Mouse (Mus musculus): ENCODE measurements at regions not wholly inside any gene's neighbourhood (a gene's known extent, or its start where the extent isn't known, plus 50 kb on each side); places are given as distances from the start of the nearest gene placed in this dataset.

DNA sequence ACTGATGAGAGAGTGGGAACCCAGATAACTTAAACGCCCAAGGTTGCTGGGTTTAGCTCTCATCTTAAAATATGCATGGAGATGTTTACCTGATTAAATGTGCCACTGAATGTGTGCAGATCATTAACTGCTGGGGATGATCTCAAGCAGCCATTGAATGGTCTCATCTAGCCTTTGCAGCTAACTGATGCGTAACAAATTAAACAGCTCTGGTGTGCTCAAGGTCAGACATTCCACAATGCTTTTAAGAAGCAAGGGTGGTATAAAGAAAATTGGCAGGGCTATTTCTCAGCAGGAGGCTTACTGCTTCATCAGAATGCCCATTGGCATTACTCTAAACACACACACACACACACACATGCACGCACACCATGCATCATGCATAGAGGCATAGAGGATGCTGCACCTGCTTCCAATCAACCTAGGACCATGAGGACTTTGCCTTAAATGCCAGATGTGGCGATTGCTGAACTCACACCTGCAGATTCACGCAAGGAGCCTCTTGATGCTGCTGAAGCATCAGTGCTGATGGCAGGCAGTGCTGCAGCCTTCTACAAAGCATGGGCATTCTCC is 333.4 kb downstream of the Ice1 start:
- no peak overlapping the region for H3K9ac ChIP-seq (ENCODE audit: low read depth, low read length)
- H3K4me3 ChIP-seq (ENCODE audit: insufficient read depth, low read depth, low read length), result no peak overlapping the region
- H3K27me3 ChIP-seq (ENCODE audit: control insufficient read depth, insufficient read depth, low read length), result no peaks in the 10 kb centered on the region; the same call in 1 of the 2 replicates
- TF ChIP-seq POLR2A (IDR thresholded peaks at IDR 0.05; ENCODE audit: extremely low read depth, insufficient read depth, low read length) (no peak), CTCF (IDR thresholded peaks at IDR 0.05; ENCODE audit: low read depth, low read length) (no peak)
- H3K27ac ChIP-seq (replicated peaks; ENCODE audit: insufficient read depth, low read depth, low read length), result no peak overlapping the region
- no peaks in the 10 kb centered on the region for H3K4me1 ChIP-seq (ENCODE audit: control insufficient read depth, insufficient read depth, low read length)
- DNase-seq (ENCODE audit: extremely low read depth, low read depth, low spot score), result no peak
- WGBS, result 76% methylated on average over 5 of the region's 5 CpGs
- H3K79me2 ChIP-seq (ENCODE audit: control insufficient read depth, insufficient read depth, low read length), result no peaks in the 10 kb centered on the region
- no peaks in the 10 kb centered on the region for H3K36me3 ChIP-seq (ENCODE audit: control insufficient read depth, insufficient read depth, low read length)

DNA sequence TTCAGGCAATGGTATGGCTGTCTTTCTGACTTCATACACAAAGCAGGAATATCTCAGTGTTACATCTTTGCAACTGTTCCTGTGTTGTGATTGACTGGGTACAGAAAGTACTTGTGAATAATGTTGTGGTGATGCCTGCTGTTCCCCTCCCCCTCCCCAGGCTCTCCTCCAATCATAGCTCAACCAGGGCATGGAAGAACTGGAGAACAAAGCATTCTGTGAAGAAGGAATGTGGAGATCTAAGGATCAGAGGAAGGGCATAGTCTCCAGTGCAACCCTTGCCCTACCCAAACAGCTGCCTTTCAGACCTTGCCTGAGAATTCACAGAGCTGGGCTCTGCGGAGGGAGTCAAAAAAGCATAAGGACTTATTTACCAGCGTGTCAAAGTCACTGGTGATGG is 326.9 kb downstream of the Ice1 start:
- Histone ChIP-seq H3K79me2 (ENCODE audit: control insufficient read depth, insufficient read depth, low read length) (no peaks in the 10 kb centered on the region), H3K27ac (replicated peaks; ENCODE audit: insufficient read depth, low read depth, low read length) (no peak overlapping the region), H3K36me3 (ENCODE audit: control insufficient read depth, insufficient read depth, low read length) (no peaks in the 10 kb centered on the region), H3K4me1 (ENCODE audit: control insufficient read depth, insufficient read depth, low read length) (no peaks in the 10 kb centered on the region), H3K9ac (ENCODE audit: low read depth, low read length) (no peak overlapping the region), H3K27me3 (ENCODE audit: control insufficient read depth, insufficient read depth, low read length) (no peaks in the 10 kb centered on the region), H3K4me3 (ENCODE audit: insufficient read depth, low read depth, low read length) (no peak overlapping the region)
- TF ChIP-seq POLR2A (IDR thresholded peaks at IDR 0.05; ENCODE audit: extremely low read depth, insufficient read depth, low read length) (no peak), CTCF (IDR thresholded peaks at IDR 0.05; ENCODE audit: low read depth, low read length) (no peak)
- DNase-seq (ENCODE audit: extremely low read depth, low read depth, low spot score), result no peak
- WGBS, result 49% methylated on average over 2 of the region's 2 CpGs

DNA sequence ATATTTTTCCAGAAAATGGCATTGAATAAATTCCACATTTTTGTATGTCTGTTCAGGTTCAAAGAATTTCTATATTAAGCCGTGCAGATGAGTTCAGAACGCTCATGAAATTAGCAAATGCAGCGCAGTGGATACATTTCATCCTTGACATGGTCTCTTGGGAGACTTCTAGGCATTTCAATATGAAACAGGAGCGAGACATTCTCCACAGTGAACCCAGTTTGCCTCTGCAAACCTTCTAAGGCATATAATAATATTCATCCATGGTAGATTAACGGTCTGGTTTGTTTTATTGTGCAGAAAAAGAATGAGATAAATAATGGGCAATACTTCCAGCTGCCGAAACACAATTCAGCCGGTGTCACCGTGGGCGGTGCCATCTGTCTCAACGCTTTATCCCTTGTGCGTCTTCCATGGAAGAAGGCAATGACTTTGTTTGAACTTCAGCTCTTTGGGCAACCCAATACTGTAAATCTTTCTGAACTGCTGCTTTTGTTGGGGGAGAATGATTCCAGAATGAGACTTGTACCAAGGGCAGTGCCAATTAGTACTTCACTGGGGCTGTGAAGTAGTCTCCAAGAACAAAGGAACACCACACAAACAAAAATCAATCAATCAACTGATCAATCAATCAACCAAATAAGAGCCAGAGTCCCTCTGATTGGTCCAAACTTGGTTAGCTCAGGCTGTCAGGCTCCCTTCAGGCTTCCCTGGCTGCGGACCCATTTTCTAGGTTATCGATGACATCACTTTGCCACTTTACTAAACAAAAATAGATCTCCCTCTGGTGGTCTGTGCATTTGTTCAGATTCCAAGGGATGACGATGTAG is 326.0 kb downstream of the Ice1 start:
- H3K4me1 ChIP-seq (ENCODE audit: control insufficient read depth, insufficient read depth, low read length), result no peaks in the 10 kb centered on the region
- no peaks in the 10 kb centered on the region for H3K79me2 ChIP-seq (ENCODE audit: control insufficient read depth, insufficient read depth, low read length)
- no peak for DNase-seq (ENCODE audit: extremely low read depth, low read depth, low spot score)
- H3K27me3 ChIP-seq (ENCODE audit: control insufficient read depth, insufficient read depth, low read length), result no peaks in the 10 kb centered on the region
- H3K4me3 ChIP-seq (ENCODE audit: insufficient read depth, low read depth, low read length), result no peak overlapping the region
- H3K9ac ChIP-seq (ENCODE audit: low read depth, low read length), result no peak overlapping the region
- H3K27ac ChIP-seq (replicated peaks; ENCODE audit: insufficient read depth, low read depth, low read length), result no peak overlapping the region
- no peaks in the 10 kb centered on the region for H3K36me3 ChIP-seq (ENCODE audit: control insufficient read depth, insufficient read depth, low read length)
- 85% methylated on average over 14 of the region's 14 CpGs for WGBS
- no peak for TF ChIP-seq CTCF (IDR thresholded peaks at IDR 0.05; ENCODE audit: low read depth, low read length)
- TF ChIP-seq POLR2A (IDR thresholded peaks at IDR 0.05; ENCODE audit: extremely low read depth, insufficient read depth, low read length), result no peak

DNA sequence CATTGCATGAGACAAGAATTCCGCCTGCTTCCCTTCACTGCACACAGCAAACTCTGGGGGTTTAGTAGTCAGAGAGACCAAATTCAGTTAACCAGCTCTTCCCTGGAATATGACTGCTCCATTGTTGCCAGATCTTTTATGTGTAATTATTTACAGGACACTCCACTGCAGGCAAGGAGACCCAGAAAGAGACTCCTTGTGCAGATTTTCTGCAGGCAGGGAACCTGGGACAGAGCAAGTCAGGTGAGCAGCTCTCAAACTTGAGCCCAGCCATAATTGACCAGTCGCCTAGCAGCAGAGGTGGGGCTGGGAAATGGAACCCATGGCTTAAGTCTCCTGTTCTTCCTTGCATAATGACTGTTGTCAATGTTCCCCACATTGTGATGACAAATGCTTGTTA is 324.2 kb downstream of the Ice1 start:
- no peaks in the 10 kb centered on the region for H3K36me3 ChIP-seq (ENCODE audit: control insufficient read depth, insufficient read depth, low read length)
- no peaks in the 10 kb centered on the region for H3K27me3 ChIP-seq (ENCODE audit: control insufficient read depth, insufficient read depth, low read length)
- DNase-seq (ENCODE audit: extremely low read depth, low read depth, low spot score), result no peak
- WGBS, result 67% methylated on average over 2 of the region's 2 CpGs
- no peaks in the 10 kb centered on the region for H3K4me1 ChIP-seq (ENCODE audit: control insufficient read depth, insufficient read depth, low read length)
- H3K27ac ChIP-seq (replicated peaks; ENCODE audit: insufficient read depth, low read depth, low read length), result no peak overlapping the region
- no peak overlapping the region for H3K4me3 ChIP-seq (ENCODE audit: insufficient read depth, low read depth, low read length)
- TF ChIP-seq CTCF (IDR thresholded peaks at IDR 0.05; ENCODE audit: low read depth, low read length) (no peak), POLR2A (IDR thresholded peaks at IDR 0.05; ENCODE audit: extremely low read depth, insufficient read depth, low read length) (no peak)
- no peak overlapping the region for H3K9ac ChIP-seq (ENCODE audit: low read depth, low read length)
- H3K79me2 ChIP-seq (ENCODE audit: control insufficient read depth, insufficient read depth, low read length), result no peaks in the 10 kb centered on the region

DNA sequence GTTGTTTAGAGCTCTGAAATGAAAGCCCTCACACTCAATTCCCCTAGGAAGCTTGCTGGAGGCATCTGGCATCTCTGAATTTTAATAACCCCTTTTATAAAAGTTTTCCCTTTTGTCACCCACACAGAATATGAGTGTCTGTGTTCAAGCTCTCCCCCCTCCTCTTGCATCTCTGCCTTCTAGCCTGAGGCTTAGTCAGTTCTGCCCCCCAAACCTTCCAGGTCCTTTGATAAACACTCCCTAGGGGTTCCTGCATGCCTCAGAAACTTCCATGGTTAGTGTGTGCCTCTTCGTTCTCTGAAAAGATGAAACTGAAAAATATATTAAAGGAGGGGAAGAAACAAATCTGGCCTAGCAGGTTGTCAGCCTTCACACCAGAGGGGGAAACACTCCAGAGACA is 313.9 kb downstream of the Ice1 start:
- DNase-seq (ENCODE audit: extremely low read depth, low read depth, low spot score), result no peak
- TF ChIP-seq POLR2A (IDR thresholded peaks at IDR 0.05; ENCODE audit: extremely low read depth, insufficient read depth, low read length) (no peak), CTCF (IDR thresholded peaks at IDR 0.05; ENCODE audit: low read depth, low read length) (no peak)
- Histone ChIP-seq H3K36me3 (ENCODE audit: control insufficient read depth, insufficient read depth, low read length) (no peaks in the 10 kb centered on the region), H3K79me2 (ENCODE audit: control insufficient read depth, insufficient read depth, low read length) (no peaks in the 10 kb centered on the region), H3K9ac (ENCODE audit: low read depth, low read length) (no peak overlapping the region), H3K27me3 (ENCODE audit: control insufficient read depth, insufficient read depth, low read length) (no peaks in the 10 kb centered on the region), H3K4me3 (ENCODE audit: insufficient read depth, low read depth, low read length) (no peak overlapping the region), H3K27ac (replicated peaks; ENCODE audit: insufficient read depth, low read depth, low read length) (no peak overlapping the region), H3K4me1 (ENCODE audit: control insufficient read depth, insufficient read depth, low read length) (no peaks in the 10 kb centered on the region)
- WGBS, result 81% methylated on average over 1 of the region's 1 CpGs

DNA sequence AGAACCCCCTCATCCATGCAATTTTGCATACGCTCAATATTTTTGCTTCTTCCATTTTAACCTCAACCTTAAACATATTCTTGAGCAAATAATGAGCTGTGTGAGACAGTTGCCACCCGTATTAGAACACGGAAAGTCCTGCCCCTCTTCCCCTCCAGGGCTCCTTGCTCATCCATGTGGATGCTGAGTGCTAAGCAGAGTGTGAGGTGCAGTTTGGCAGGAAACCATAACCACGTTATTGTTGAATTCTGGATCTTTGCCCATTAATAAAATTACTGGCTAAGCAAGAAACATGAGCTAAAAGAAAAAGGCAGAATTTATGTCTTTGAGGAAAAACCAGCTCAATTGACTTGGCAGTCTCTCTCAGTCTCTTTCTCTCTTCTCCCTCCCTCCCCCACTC is 301.4 kb downstream of the Ice1 start:
- Histone ChIP-seq H3K4me3 (ENCODE audit: insufficient read depth, low read depth, low read length) (no peak overlapping the region), H3K4me1 (ENCODE audit: control insufficient read depth, insufficient read depth, low read length) (no peaks in the 10 kb centered on the region), H3K36me3 (ENCODE audit: control insufficient read depth, insufficient read depth, low read length) (no peaks in the 10 kb centered on the region), H3K27ac (replicated peaks; ENCODE audit: insufficient read depth, low read depth, low read length) (no peak overlapping the region), H3K9ac (ENCODE audit: low read depth, low read length) (no peak overlapping the region), H3K27me3 (ENCODE audit: control insufficient read depth, insufficient read depth, low read length) (no peaks in the 10 kb centered on the region), H3K79me2 (ENCODE audit: control insufficient read depth, insufficient read depth, low read length) (no peaks in the 10 kb centered on the region)
- TF ChIP-seq CTCF (IDR thresholded peaks at IDR 0.05; ENCODE audit: low read depth, low read length), result no peak
- no peak for DNase-seq (ENCODE audit: extremely low read depth, low read depth, low spot score)
- 76% methylated on average over 4 of the region's 4 CpGs for WGBS

Data from liver, adult 2 months (tissue).